Mouse (Mus musculus) urinary bladder, adult 18-20 months (tissue): Measurements from ENCODE around the gene A630095E13Rik.
"Not testable (repeated sequence)": the region's sequence is repeated elsewhere in the genome, so short reads cannot be mapped to it uniquely, and the experiment has no call there.

Experiments used
- DNase-seq, 2 experiments: peaks; one replicate each; pipeline ENCODE4 v3.0.0; 2022; ENCODE audit warnings: low spot score in 2 of 2, mixed read lengths in 2 of 2

A630095E13Rik gene

GRCm38 (mm10) chr9:36643276-36643675 lies at the start of gene A630095E13Rik:
Gene A630095E13Rik, minus strand, starts transcription at chr9:36643376.
- DNase-seq, result not testable (repeated sequence)

DNA sequence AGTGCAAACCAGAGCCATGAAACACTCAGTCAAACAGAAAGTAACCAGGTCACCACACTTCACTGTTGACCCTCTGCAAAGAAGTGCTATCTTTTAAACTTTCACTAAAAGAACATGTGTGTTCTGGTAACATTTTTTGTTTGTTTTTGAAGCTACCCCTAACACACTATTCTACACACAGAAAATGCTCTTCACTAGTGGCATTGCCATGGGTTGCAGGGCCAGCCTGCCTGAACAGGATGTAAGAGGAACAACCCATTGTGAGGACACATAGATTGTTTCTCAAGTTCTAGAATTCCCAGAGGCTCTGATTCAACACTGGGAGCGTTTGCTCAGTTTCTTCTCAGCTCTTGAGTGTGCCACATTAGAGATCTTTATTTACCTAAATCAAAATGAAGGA lies 49.7 kb upstream of the A630095E13Rik start, which contains the start of gene Acrv1:
Gene Acrv1 (plus strand): TSS at position 301 of the 400 bp plus-strand sequence.
- no peak for DNase-seq

DNA sequence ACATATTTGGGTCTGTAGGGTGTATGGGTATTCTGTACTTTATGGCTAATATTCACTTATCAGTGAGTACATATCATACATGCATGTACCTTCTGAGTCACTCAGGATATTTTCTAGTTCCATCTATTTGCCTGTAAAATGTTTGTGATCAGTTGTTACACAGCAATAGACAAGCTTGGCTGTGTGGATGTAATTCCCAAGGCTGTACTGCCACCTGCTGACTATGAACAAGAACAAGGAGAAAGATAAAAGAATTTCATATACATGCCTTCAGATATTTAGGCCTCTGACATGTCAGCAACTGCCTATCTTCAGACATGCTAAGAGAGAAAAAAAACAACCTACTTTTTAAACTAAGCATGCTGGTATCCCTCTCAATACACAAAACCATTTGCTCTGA lies 44.2 kb upstream of the A630095E13Rik start:
- peak in 1 of 2 experiments; percentile 13 for DNase-seq

DNA sequence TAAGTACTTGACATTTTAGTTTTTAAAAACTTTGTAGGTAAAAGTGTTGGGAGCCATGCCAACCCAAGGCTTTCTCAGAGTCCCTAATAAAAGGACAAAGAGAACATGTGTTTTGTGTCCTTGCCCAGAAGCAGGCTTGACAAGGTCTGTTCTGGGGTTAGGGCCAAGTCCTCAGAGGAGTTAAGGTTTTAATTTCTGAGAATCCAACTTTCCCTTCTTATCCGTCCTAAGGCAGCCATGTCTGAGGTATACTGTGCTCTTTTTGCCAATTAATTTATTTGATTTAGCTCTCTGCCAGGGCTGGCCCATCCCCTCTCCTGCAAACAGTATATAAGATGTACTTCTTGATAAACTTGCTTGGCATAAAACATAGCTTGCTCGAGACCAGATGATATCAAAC lies 38.2 kb upstream of the A630095E13Rik start:
- peak in 1 of 2 experiments; percentile 48 for DNase-seq
